Mouse (Mus musculus): ENCODE data around the gene Vmn2r40.
"Not testable (repeated sequence)": the region's sequence is repeated elsewhere in the genome, so short reads cannot be mapped to it uniquely, and the experiment has no call there.

The Vmn2r40 gene

DNA sequence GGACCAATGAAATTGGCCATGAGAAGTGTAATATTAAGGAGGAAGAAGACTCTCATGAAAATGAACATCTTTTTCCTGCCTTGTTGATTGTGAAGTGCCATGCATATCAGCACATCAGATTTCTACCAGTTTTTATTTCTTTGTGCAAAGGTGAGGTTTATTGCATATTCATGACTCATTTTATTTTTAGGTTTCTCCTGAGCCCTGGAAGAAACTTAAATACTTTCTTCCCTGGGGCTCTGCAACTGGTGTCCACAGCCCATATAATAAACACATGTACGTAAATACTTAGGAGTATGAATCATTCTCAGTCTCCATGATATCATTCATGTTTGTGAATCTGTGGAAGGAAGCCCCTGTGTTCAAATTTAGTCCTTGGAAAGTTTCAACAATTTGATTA lies at the start of gene Vmn2r40:
TSS of gene Vmn2r40 (minus strand) at position 101 of the 400 bp plus-strand sequence.
- in situ Hi-C loops (cut with MboI; ENCODE audit: unreplicated experiment in 2 of 2), result not testable (repeated sequence)
